Comparison of ENCODE assay signal across 9 mouse cellular contexts in genomic region chr11:16948756-16949155, GRCm38 (mm10). TPM values are rescaled to one million over a fixed set of nuclear protein-coding genes. Genes with fewer than 3 reads are reported as not detected.
A peak's percentile ranks its signal among the peaks of the same experiment; 100 is the strongest.
DNase-seq lines count a peak whose midpoint lies in the region; ATAC-seq and TF ChIP-seq lines count a peak whose summit lies in the region.
"Had no signal": no experiment of that assay in that cellular context is flagged by ENCODE, and none has a peak within 500 bp of the region (broad histone marks: within the 10 kb centered on the region; RNA-seq: fewer than 3 reads in every experiment).

No protein-coding gene starts in this region.

- no peak overlapping the region; a peak in 1 of 4 replicates for H3K27ac ChIP-seq in heart, embryonic 14.5 days (replicated peaks in 1 of 2; ENCODE audit: control insufficient read depth in 1 of 2, insufficient read depth in 1 of 2, low read depth in 2 of 2, low read length in 2 of 2)
- no peak overlapping the region for H3K27ac ChIP-seq in cerebellum, adult 2 months (ENCODE audit: insufficient read depth, low read length)
- H3K27ac ChIP-seq: embryonic facial prominence, embryonic 13.5 days had no signal

- 10% methylated on average over 1 of the region's 1 CpGs for WGBS in heart, embryonic 14.5 days
- 6% methylated on average over 1 of the region's 1 CpGs for WGBS in lung, adult 2 months
- WGBS in cerebellum, adult 2 months, result 12% methylated on average over 1 of the region's 1 CpGs

- H3K4me1 ChIP-seq in E14TG2a.4 (replicated peaks; ENCODE audit: low read depth, low read length), result peaks cover 32% of the 10 kb centered on the region
- peaks cover 0 to 16% of the 10 kb centered on the region in 2 experiments; a peak in 3 of 4 replicates for H3K4me1 ChIP-seq in heart, embryonic 14.5 days (ENCODE audit: control insufficient read depth in 2 of 2, insufficient read depth in 2 of 2, low read length in 2 of 2)
- peaks cover 7% of the 10 kb centered on the region for H3K4me1 ChIP-seq in lung, adult 2 months (ENCODE audit: control insufficient read depth, insufficient read depth, low read length)
- no peaks in the 10 kb centered on the region for H3K4me1 ChIP-seq in cerebellum, adult 2 months (ENCODE audit: control insufficient read depth, insufficient read depth, low read length)

- ATAC-seq in heart, embryonic 14.5 days (ENCODE audit: insufficient number of reproducible peaks, insufficient read depth, low FRiP score, low read depth), result no peak

- no peak overlapping the region for H3K9ac ChIP-seq in heart, embryonic 14.5 days (ENCODE audit: low read length)
- H3K9ac ChIP-seq: embryonic facial prominence, embryonic 13.5 days had no signal

- no peak for TF ChIP-seq POLR2A in lung, adult 2 months (IDR thresholded peaks at IDR 0.05; ENCODE audit: borderline replicate concordance, extremely low read depth, low read depth, low read length)
- TF ChIP-seq POLR2A in cerebellum, adult 2 months (IDR thresholded peaks at IDR 0.05; ENCODE audit: borderline replicate concordance, insufficient read depth, low read length), result no peak

- no peaks in the 10 kb centered on the region for H3K27me3 ChIP-seq in E14TG2a.4 (ENCODE audit: insufficient read depth, low read length)
- no peaks in the 10 kb centered on the region for H3K27me3 ChIP-seq in heart, embryonic 14.5 days (ENCODE audit: control insufficient read depth, insufficient read depth, low read length)
- no peaks in the 10 kb centered on the region for H3K27me3 ChIP-seq in cerebellum, adult 2 months (ENCODE audit: control insufficient read depth, insufficient read depth, low read length)
- H3K27me3 ChIP-seq: embryonic facial prominence, embryonic 13.5 days had no signal

- H3K4me3 ChIP-seq in E14TG2a.4 (replicated peaks; ENCODE audit: low read length), result no peak overlapping the region
- no peak overlapping the region for H3K4me3 ChIP-seq in heart, embryonic 14.5 days (ENCODE audit: control insufficient read depth in 1 of 2, insufficient read depth in 1 of 2, low read depth in 1 of 2, low read length in 2 of 2)
- H3K4me3 ChIP-seq in lung, adult 2 months (replicated peaks; ENCODE audit: extremely low read depth, low read depth, low read length), result no peak overlapping the region
- H3K4me3 ChIP-seq in cerebellum, adult 2 months (replicated peaks; ENCODE audit: insufficient read depth, low read depth, low read length), result no peak overlapping the region
- H3K4me3 ChIP-seq: embryonic facial prominence, embryonic 13.5 days had no signal

- DNase-seq in layer of hippocampus, postnatal 10 days (ENCODE audit: low spot score in 2 of 2), result peak; percentile 38 to 52
- no peak for DNase-seq in layer of hippocampus, adult 9-10 months (ENCODE audit: low spot score)
- peak; percentile 64 for DNase-seq in ZHBTc4 (ENCODE audit: low read depth, low spot score)
- DNase-seq in lung, adult 2 months, result no peak
- no peak for DNase-seq in cerebellum, adult 2 months
- no peak for DNase-seq in cerebellum, adult 8-10 months

- peak; percentile 96 for TF ChIP-seq CTCF in E14TG2a.4 (conservative IDR thresholded peaks at IDR 0.05; ENCODE audit: low read length)
- peak; percentile 10; the same call in 1 of the 2 replicates for TF ChIP-seq CTCF in lung, adult 2 months (IDR thresholded peaks at IDR 0.05; ENCODE audit: insufficient read depth, low read length)
- no peak for TF ChIP-seq CTCF in cerebellum, adult 2 months (IDR thresholded peaks at IDR 0.05; ENCODE audit: borderline replicate concordance, insufficient read depth, low read depth, low read length)

- H3K4me2 ChIP-seq in heart, embryonic 14.5 days (ENCODE audit: low read length), result peak overlapping the region; percentile 48
- H3K4me2 ChIP-seq: embryonic facial prominence, embryonic 13.5 days had no signal

- no peaks in the 10 kb centered on the region for H3K36me3 ChIP-seq in E14TG2a.4 (ENCODE audit: insufficient read depth, low read length)
- no peaks in the 10 kb centered on the region for H3K36me3 ChIP-seq in heart, embryonic 14.5 days (ENCODE audit: control insufficient read depth, insufficient read depth, low read length)
- H3K36me3 ChIP-seq: embryonic facial prominence, embryonic 13.5 days had no signal

- no peaks in the 10 kb centered on the region for H3K9me3 ChIP-seq in E14TG2a.4 (ENCODE audit: low read length)
- no peaks in the 10 kb centered on the region for H3K9me3 ChIP-seq in heart, embryonic 14.5 days (ENCODE audit: control insufficient read depth, low read length)
- H3K9me3 ChIP-seq: embryonic facial prominence, embryonic 13.5 days had no signal

RNA-seq across cellular contexts. Expression of gene Fbxo48, which starts 2.4 kb away (rescaled TPM):
- total RNA-seq in layer of hippocampus, postnatal 10 days (2021), result 1 to 10 TPM in 1 of 2 experiments, under 1 TPM in 1; 0.98 to 2.1 TPM
- polyA plus RNA-seq in heart, embryonic 14.5 days (2014; fragmentation: Nextera tagmentation; extraction: Ambion mirVana), result 1.1 and 1.3 TPM in 2 replicates
- polyA plus RNA-seq in lung, adult 2 months (2012; rRNA removed), result 0.23 and 0.44 TPM in 2 replicates
- 0.54 and 0.61 TPM in 2 replicates for polyA plus RNA-seq in cerebellum, adult 2 months (2012; rRNA removed)

Comparison
In these comparisons a context has a peak if more than half of its experiments do, and no peak if none do; other contexts are left out.
1. DNase-seq: peak in layer of hippocampus, postnatal 10 days (2 of 2) and ZHBTc4 (single experiment); none in layer of hippocampus, adult 9-10 months (single experiment), lung, adult 2 months (single experiment), cerebellum, adult 2 months (0 of 2) and cerebellum, adult 8-10 months (single experiment).